Mouse (Mus musculus) liver, postnatal 0 days (tissue): ENCODE data around the gene Usp29. TPM values are rescaled to one million over a fixed set of nuclear protein-coding genes. Genes with fewer than 3 reads are reported as not detected.
A peak's percentile ranks its signal among the peaks of the same experiment; 100 is the strongest.
"Not testable (repeated sequence)": the region's sequence is repeated elsewhere in the genome, so short reads cannot be mapped to it uniquely, and the experiment has no call there.

Experiments used
- ATAC-seq: fragments of 200-750 bp; cut with Nextera tagmentation; 2 replicates; pipeline ENCODE4 v1.8.0; 2017; ENCODE audit warnings: mild to moderate bottlenecking, moderate library complexity
- DNase-seq: peaks from one replicate; pipeline ENCODE4 v3.0.0-alpha.2; 2016
- H3K27ac ChIP-seq: fragments of 300-500 bp; sonication (generic); 2 replicates; pipeline ENCODE4 v1.5.1; 2014; ENCODE audit warnings: antibody characterized with exemption, moderate library complexity, mild to moderate bottlenecking, low read depth
- H3K27me3 ChIP-seq: fragments of 300-500 bp; sonication (generic); 2 replicates; pipeline ENCODE4 v1.6.1; 2014; ENCODE audit warnings: low read length, control low read depth, mixed read lengths; ENCODE audit not compliant: insufficient read depth
- H3K36me3 ChIP-seq: fragments of 300-500 bp; sonication (generic); replicated peaks from 2 replicates; pipeline ENCODE4 v1.6.1; 2014; ENCODE audit warnings: mild to moderate bottlenecking, control low read depth, low read length, moderate library complexity, mixed read lengths; ENCODE audit not compliant: insufficient read depth
- H3K4me1 ChIP-seq: fragments of 300-500 bp; sonication (generic); 2 replicates; pipeline ENCODE4 v1.6.1; 2014; ENCODE audit warnings: antibody characterized with exemption, mild to moderate bottlenecking, control low read depth; ENCODE audit not compliant: insufficient read depth
- H3K4me2 ChIP-seq: fragments of 300-500 bp; sonication (generic); 2 replicates; pipeline ENCODE4 v1.6.1; 2014; ENCODE audit warnings: low read depth, mild to moderate bottlenecking, low read length, moderate library complexity, mixed read lengths
- H3K4me3 ChIP-seq: fragments of 300-500 bp; sonication (generic); 2 replicates; pipeline ENCODE4 v1.5.1; 2014; ENCODE audit warnings: low read depth, low read length
- H3K9ac ChIP-seq: fragments of 300-500 bp; sonication (generic); replicated peaks from 2 replicates; pipeline ENCODE4 v1.6.1; 2014; ENCODE audit warnings: mild to moderate bottlenecking, moderate library complexity
- H3K9me3 ChIP-seq: fragments of 300-500 bp; sonication (generic); 2 replicates; pipeline ENCODE4 v1.6.1; 2016; ENCODE audit warnings: mild to moderate bottlenecking, control low read depth, low read length, mixed read lengths
- CTCF ChIP-seq: sonication (generic); IDR thresholded peaks from 2 replicates; pipeline ENCODE4 v1.5.1; 2016; ENCODE audit warnings: antibody characterized with exemption, low read depth
- EP300 ChIP-seq: IDR thresholded peaks from 2 replicates; pipeline ENCODE4 v1.6.1; 2016; ENCODE audit warnings: antibody characterized with exemption, low read depth, mild to moderate bottlenecking
- WGBS: fragments of 180-500 bp; shearing (Covaris S2); extraction: QIAGEN DNeasy Blood & Tissue Kit; methylation state at CpG from one replicate; pipeline ENCODE4 v1.1.7; 2014; ENCODE audit not compliant: insufficient replicate concordance; 5-methylcytosine and 5-hydroxymethylcytosine counted together
- microRNA counts: library from miRNA; unstranded; fragments of <30 nt; microRNA quantifications from one replicate; lab custom pipeline; 2015
- microRNA-seq: library from miRNA; unstranded; fragments of <30 nt; microRNA quantifications from one replicate; pipeline ENCODE4, GENCODE M21; 2016
- polyA plus RNA-seq: library from polyadenylated mRNA; unstranded; fragments of >200 nt; fragmentation: Nextera tagmentation; extraction: Ambion mirVana; gene quantifications from 2 replicates; pipeline ENCODE4 v1.2.1, GENCODE M21; 2015

Usp29 gene
- polyA plus RNA-seq, 1 experiment from 2014 or later = 1.5 TPM

- TF ChIP-seq EP300 = no peak
- TF ChIP-seq CTCF = no peak
- 83% methylated on average over 19 of the region's 19 CpGs for WGBS
Measured at GRCm38 (mm10) chr7:6976890-6977289, 246.5 kb downstream of the Usp29 start.

GRCm38 (mm10) chr7:6995251-6995650 lies 264.9 kb downstream of the Usp29 start, which contains the start of gene Aurkc:
TSS of gene Aurkc (plus strand) at chr7:6995300.
- not testable (repeated sequence) for ATAC-seq, H3K4me2 ChIP-seq, DNase-seq, H3K9me3 ChIP-seq, H3K27me3 ChIP-seq, H3K27ac ChIP-seq, H3K36me3 ChIP-seq, H3K4me1 ChIP-seq, H3K9ac ChIP-seq, H3K4me3 ChIP-seq
- WGBS = 68% methylated on average over 11 of the region's 11 CpGs

More at GRCm38 (mm10) chr7:6976890-6977289, 246.5 kb downstream of the Usp29 start:
- H3K27me3 ChIP-seq = no peaks in the 10 kb centered on the region
- H3K27ac ChIP-seq = no peak overlapping the region
- H3K9me3 ChIP-seq = no peaks in the 10 kb centered on the region
- H3K4me3 ChIP-seq = no peak overlapping the region
- H3K4me2 ChIP-seq = no peak overlapping the region
- ATAC-seq = no peak
- no peaks in the 10 kb centered on the region for H3K4me1 ChIP-seq
- H3K9ac ChIP-seq = no peak overlapping the region
- DNase-seq = no peak
- no peaks in the 10 kb centered on the region for H3K36me3 ChIP-seq

- H3K27me3 ChIP-seq, H3K9ac ChIP-seq, H3K27ac ChIP-seq, H3K4me1 ChIP-seq, ATAC-seq, DNase-seq, H3K4me2 ChIP-seq, H3K36me3 ChIP-seq, H3K4me3 ChIP-seq, H3K9me3 ChIP-seq: not testable (repeated sequence)
- 52% methylated on average over 3 of the region's 3 CpGs for WGBS
Measured at GRCm38 (mm10) chr7:6998914-6999313, 268.5 kb downstream of the Usp29 start.

GRCm38 (mm10) chr7:7005441-7005840 lies 275.1 kb downstream of the Usp29 start:
- H3K4me3 ChIP-seq, DNase-seq, H3K9me3 ChIP-seq, H3K4me1 ChIP-seq, H3K36me3 ChIP-seq, ATAC-seq, H3K27ac ChIP-seq, H3K9ac ChIP-seq, H3K4me2 ChIP-seq, H3K27me3 ChIP-seq: not testable (repeated sequence)
- 58% methylated on average over 5 of the region's 5 CpGs for WGBS

MicroRNAs within 50 kb of the gene (microRNA counts, 519-probe panel; counts per million panel counts)
- not detected for microRNA mmu-miR-3099 (lab: Ali Mortazavi, UCI)

Small RNA genes lying within 50 kb of the gene (microRNA-seq; reads per million reads assigned to microRNA genes)
- 12.6 reads per million, percentile 22 among the genes with 10 or more reads in this experiment for gene Mir3099

Other genes with a start within 250 kb of the Usp29 start
- gene Olfr5, start 243.6 kb upstream of the Usp29 start, polyA plus RNA-seq = not detected in 2 replicates
- gene Olfr1347, start 230.8 kb upstream of the Usp29 start, polyA plus RNA-seq = not detected in 2 replicates
- not detected in 2 replicates for gene Olfr1348, start 221.8 kb upstream of the Usp29 start, polyA plus RNA-seq
- gene Olfr1349, start 207.6 kb upstream of the Usp29 start, polyA plus RNA-seq = not detected in 2 replicates
- gene Olfr1350, start 165.7 kb upstream of the Usp29 start, polyA plus RNA-seq = not detected in 2 replicates
- 0.71 and 0.90 TPM in 2 replicates for gene Zim1, start 34.1 kb upstream of the Usp29 start, polyA plus RNA-seq
- gene Peg3, start 147 bp upstream of the Usp29 start, polyA plus RNA-seq = 29.6 and 36.4 TPM in 2 replicates